In genomic region chr17:24549618-24550415, GRCm38 (mm10) we compare ENCODE assay signal across 8 mouse cellular contexts. TPM values are rescaled to one million over a fixed set of nuclear protein-coding genes. Genes with fewer than 3 reads are reported as not detected.
DNase-seq lines count a peak whose midpoint lies in the region; ATAC-seq lines count a peak whose summit lies in the region.

TSS of gene Pkd1 (plus strand) at chr17:24549834.

- H3K4me3 ChIP-seq in hindbrain, embryonic 12.5 days: peak within 1 kb of the TSS; percentile 91

- H3K27ac ChIP-seq in hindbrain, embryonic 12.5 days: peak within 1 kb of the TSS; percentile 99

- peaks cover 24% of the 10 kb centered on the region for H3K27me3 ChIP-seq in hindbrain, embryonic 12.5 days

- H3K4me1 ChIP-seq in hindbrain, embryonic 12.5 days: peaks cover 28% of the 10 kb centered on the region

- no peaks in the 10 kb centered on the region for H3K36me3 ChIP-seq in hindbrain, embryonic 12.5 days

- WGBS in hindbrain, embryonic 12.5 days: under 1% methylated on average over 65 of the region's 72 CpGs

- DNase-seq in NIH3T3 (ENCODE audit: low read depth): peak; percentile 100
- DNase-seq in cerebellum, postnatal 10 days: peak; percentile 97 to 98
- peak; percentile 99 for DNase-seq in frontal cortex, postnatal 10 days (ENCODE audit: low spot score in 2 of 2)
- DNase-seq in layer of hippocampus, postnatal 14 days (ENCODE audit: low spot score in 2 of 2): peak; percentile 97 to 99
- DNase-seq in lung, postnatal 14 days: peak; percentile 99
- DNase-seq in retina, adult 2 months (ENCODE audit: low read depth, low spot score): peak; percentile 100
- peak; percentile 99 to 100 for DNase-seq in thymus, postnatal 36 days

- peak within 1 kb of the TSS; percentile 84 for H3K4me2 ChIP-seq in hindbrain, embryonic 12.5 days (replicated peaks)

- peak within 1 kb of the TSS; percentile 92 for H3K9ac ChIP-seq in hindbrain, embryonic 12.5 days

- no peaks in the 10 kb centered on the region for H3K9me3 ChIP-seq in hindbrain, embryonic 12.5 days (replicated peaks)

- ATAC-seq in hindbrain, embryonic 12.5 days (ENCODE audit: low FRiP score): peak; percentile 95

RNA-seq across cellular contexts. Expression of gene Pkd1, which starts in this region (rescaled TPM):
- polyA plus RNA-seq in hindbrain, embryonic 12.5 days (2016; fragmentation: Nextera tagmentation; extraction: Ambion mirVana): 20.5 and 25.5 TPM in 2 replicates
- 10 to 100 TPM; 71.1 to 85.9 TPM for total RNA-seq in layer of hippocampus, postnatal 14 days (2021)

Comparison
In these comparisons a context has a peak if more than half of its experiments do, and no peak if none do; other contexts are left out.
1. Peak in every context shown above with its lines: DNase-seq, ATAC-seq, H3K4me3 ChIP-seq and H3K27ac ChIP-seq.